Mouse (Mus musculus): ENCODE results near the gene Tgif1. TPM values are rescaled to one million over a fixed set of nuclear protein-coding genes. Genes with fewer than 3 reads are reported as not detected.
A peak's percentile ranks its signal among the peaks of the same experiment; 100 is the strongest.

The Tgif1 gene
- polyA plus RNA-seq, 1 experiment from 2014 or later, result 13.3 TPM

GRCm38 (mm10) chr17:70817862-70818451, 35.4 kb downstream of the Tgif1 start:
- ATAC-seq, result no peak
- peak overlapping the region; percentile 61 for H3K4me2 ChIP-seq
- peak overlapping the region; percentile 45 for H3K4me3 ChIP-seq
- H3K9me3 ChIP-seq (replicated peaks), result no peaks in the 10 kb centered on the region
- no peaks in the 10 kb centered on the region for H3K36me3 ChIP-seq
- no peak overlapping the region for H3K9ac ChIP-seq
- no peaks in the 10 kb centered on the region for H3K4me1 ChIP-seq
- H3K27me3 ChIP-seq (replicated peaks), result peaks cover 54% of the 10 kb centered on the region
- no peak overlapping the region for H3K27ac ChIP-seq
- 4% methylated on average over 51 of the region's 51 CpGs for whole genome bisulfite sequencing (ENCODE audit: insufficient replicate concordance)

GRCm38 (mm10) chr17:70815001-70815400, 38.3 kb downstream of the Tgif1 start:
- Histone ChIP-seq H3K4me3 (no peak overlapping the region), H3K4me2 (no peak overlapping the region), H3K27ac (no peak overlapping the region), H3K36me3 (no peaks in the 10 kb centered on the region), H3K27me3 (replicated peaks) (peaks cover 39% of the 10 kb centered on the region), H3K4me1 (no peaks in the 10 kb centered on the region), H3K9me3 (replicated peaks) (no peaks in the 10 kb centered on the region), H3K9ac (no peak overlapping the region)
- no peak for ATAC-seq
- WGBS (ENCODE audit: insufficient replicate concordance), result 67% methylated on average over 8 of the region's 8 CpGs

DNA sequence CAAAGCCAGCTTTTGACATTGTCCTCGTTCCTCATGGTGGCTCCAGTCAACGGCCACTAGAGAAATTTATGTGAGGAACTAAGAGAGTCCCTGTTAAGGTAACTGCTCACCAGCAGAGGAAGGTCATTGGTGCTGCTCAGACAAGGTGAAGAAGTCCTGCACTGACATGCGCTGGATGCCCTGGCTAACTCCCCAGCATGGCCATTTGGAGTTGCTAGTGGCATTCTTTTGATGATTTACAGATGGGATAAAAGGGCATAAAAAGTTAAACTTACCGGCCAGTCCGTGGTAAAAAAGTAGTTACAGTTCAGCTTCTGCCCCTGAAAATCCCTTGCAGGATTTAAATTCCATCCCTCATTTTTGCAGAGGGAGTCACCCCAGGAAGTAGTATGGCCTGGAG, 42.6 kb downstream of the Tgif1 start:
- Histone ChIP-seq H3K4me1 (no peaks in the 10 kb centered on the region), H3K4me3 (no peak overlapping the region), H3K4me2 (no peak overlapping the region), H3K27me3 (replicated peaks) (peaks cover 2% of the 10 kb centered on the region; the same call in 1 of the 2 replicates), H3K9ac (no peak overlapping the region), H3K27ac (no peak overlapping the region), H3K36me3 (no peaks in the 10 kb centered on the region), H3K9me3 (replicated peaks) (no peaks in the 10 kb centered on the region)
- WGBS (ENCODE audit: insufficient replicate concordance), result 65% methylated on average over 5 of the region's 5 CpGs
- no peak for ATAC-seq

GRCm38 (mm10) chr17:70809776-70810175, 43.6 kb downstream of the Tgif1 start:
- no peaks in the 10 kb centered on the region for H3K27me3 ChIP-seq (replicated peaks)
- no peak overlapping the region for H3K9ac ChIP-seq
- no peak for ATAC-seq
- no peaks in the 10 kb centered on the region for H3K36me3 ChIP-seq
- no peaks in the 10 kb centered on the region for H3K9me3 ChIP-seq (replicated peaks)
- H3K4me3 ChIP-seq, result no peak overlapping the region
- no peak overlapping the region for H3K27ac ChIP-seq
- H3K4me1 ChIP-seq, result no peaks in the 10 kb centered on the region
- H3K4me2 ChIP-seq, result no peak overlapping the region
- WGBS (ENCODE audit: insufficient replicate concordance), result 55% methylated on average over 3 of the region's 3 CpGs

DNA sequence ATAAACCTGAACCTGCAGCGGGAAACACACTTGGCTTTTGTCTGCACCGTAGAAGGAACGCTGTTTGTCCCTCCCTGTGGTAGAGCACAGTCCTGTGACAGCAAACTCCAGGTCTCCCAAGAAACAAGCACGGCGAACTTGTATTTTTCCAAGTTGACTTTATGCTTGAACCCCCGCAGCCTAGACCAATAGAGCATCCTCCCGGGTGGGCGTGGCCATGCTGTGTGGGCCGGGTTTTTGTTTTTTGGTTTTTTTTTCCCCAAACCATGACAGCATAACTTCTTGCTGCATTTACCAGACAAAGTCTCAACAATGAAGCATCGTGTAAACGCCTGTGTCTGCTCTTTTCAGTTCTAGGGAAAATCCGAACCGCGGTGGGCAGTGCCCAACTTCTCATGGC, 44.5 kb downstream of the Tgif1 start:
- H3K27ac ChIP-seq, result no peak overlapping the region
- no peak overlapping the region for H3K4me3 ChIP-seq
- no peak overlapping the region for H3K9ac ChIP-seq
- 48% methylated on average over 14 of the region's 14 CpGs for WGBS (ENCODE audit: insufficient replicate concordance)
- no peak overlapping the region for H3K4me2 ChIP-seq
- no peak for ATAC-seq
- no peaks in the 10 kb centered on the region for H3K27me3 ChIP-seq (replicated peaks)
- no peaks in the 10 kb centered on the region for H3K9me3 ChIP-seq (replicated peaks)
- no peaks in the 10 kb centered on the region for H3K4me1 ChIP-seq
- no peaks in the 10 kb centered on the region for H3K36me3 ChIP-seq

- no peak overlapping the region for H3K9ac ChIP-seq
- 68% methylated on average over 1 of the region's 1 CpGs for WGBS (ENCODE audit: insufficient replicate concordance)
- ATAC-seq, result no peak
- H3K4me2 ChIP-seq, result no peak overlapping the region
- H3K4me1 ChIP-seq, result no peaks in the 10 kb centered on the region
- no peak overlapping the region for H3K4me3 ChIP-seq
- H3K27ac ChIP-seq, result no peak overlapping the region
- no peaks in the 10 kb centered on the region for H3K36me3 ChIP-seq
- no peaks in the 10 kb centered on the region for H3K9me3 ChIP-seq (replicated peaks)
- H3K27me3 ChIP-seq (replicated peaks), result no peaks in the 10 kb centered on the region
These were observed 45.5 kb downstream of the Tgif1 start for GRCm38 (mm10) chr17:70807885-70808284.

- no peak overlapping the region for H3K9ac ChIP-seq
- WGBS (ENCODE audit: insufficient replicate concordance), result 78% methylated on average over 2 of the region's 2 CpGs
- no peak overlapping the region for H3K4me2 ChIP-seq
- H3K4me3 ChIP-seq, result no peak overlapping the region
- no peaks in the 10 kb centered on the region for H3K27me3 ChIP-seq (replicated peaks)
- no peaks in the 10 kb centered on the region for H3K4me1 ChIP-seq
- H3K9me3 ChIP-seq (replicated peaks), result no peaks in the 10 kb centered on the region
- H3K36me3 ChIP-seq, result no peaks in the 10 kb centered on the region
- no peak overlapping the region for H3K27ac ChIP-seq
- ATAC-seq, result no peak
These were observed 46.7 kb downstream of the Tgif1 start for GRCm38 (mm10) chr17:70806600-70806999.

DNA sequence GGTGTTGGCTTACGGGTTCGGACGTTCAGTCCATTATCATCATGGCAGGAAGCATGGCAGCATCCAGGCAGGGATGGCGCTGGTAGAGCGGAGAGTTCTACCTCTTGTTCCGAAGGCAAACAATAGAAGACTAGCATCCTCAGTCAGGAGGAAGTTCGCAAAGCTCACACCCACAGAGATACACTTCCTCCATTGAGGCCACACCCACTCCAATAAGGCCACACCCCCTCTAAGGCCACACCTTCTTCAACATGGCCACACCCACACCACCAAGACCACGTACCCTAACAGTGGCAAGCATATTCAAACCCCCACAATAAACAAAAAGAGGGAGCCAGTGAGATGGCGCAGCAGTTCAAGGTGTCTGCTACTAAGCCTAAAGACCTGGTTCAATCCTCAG, 47.5 kb downstream of the Tgif1 start:
- Histone ChIP-seq H3K9me3 (replicated peaks) (no peaks in the 10 kb centered on the region), H3K27ac (no peak overlapping the region), H3K4me1 (no peaks in the 10 kb centered on the region), H3K27me3 (replicated peaks) (0 out of 2 replicates have a peak, but pooled peaks cover 4% of the 10 kb centered on the region), H3K36me3 (no peaks in the 10 kb centered on the region), H3K9ac (no peak overlapping the region), H3K4me2 (no peak overlapping the region), H3K4me3 (no peak overlapping the region)
- ATAC-seq, result no peak
- WGBS (ENCODE audit: insufficient replicate concordance), result 82% methylated on average over 9 of the region's 9 CpGs

DNA sequence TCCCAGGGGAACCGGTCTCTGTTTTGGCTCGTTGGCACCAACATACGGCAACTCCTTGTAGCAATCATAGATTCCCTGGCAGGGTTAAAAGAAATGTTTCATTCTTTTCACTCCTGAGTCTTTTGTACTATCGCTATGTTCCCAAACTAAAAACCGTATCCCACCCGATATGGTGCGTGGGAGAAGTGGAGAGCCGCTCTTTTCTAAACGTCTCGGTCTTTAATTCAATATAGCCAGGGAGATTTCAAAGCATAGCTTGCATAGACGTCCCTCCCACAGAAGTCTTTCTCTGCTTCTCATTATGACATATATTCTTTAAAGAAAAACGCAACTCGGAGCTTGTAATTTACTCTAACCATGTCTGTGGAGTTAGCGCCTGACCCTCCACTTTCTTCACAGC, 51.3 kb downstream of the Tgif1 start:
- Histone ChIP-seq H3K4me1 (no peaks in the 10 kb centered on the region), H3K27ac (no peak overlapping the region), H3K4me3 (no peak overlapping the region), H3K4me2 (no peak overlapping the region), H3K27me3 (replicated peaks) (0 out of 2 replicates have a peak, but pooled peaks cover 4% of the 10 kb centered on the region), H3K36me3 (no peaks in the 10 kb centered on the region), H3K9ac (no peak overlapping the region), H3K9me3 (replicated peaks) (no peaks in the 10 kb centered on the region)
- WGBS (ENCODE audit: insufficient replicate concordance), result 78% methylated on average over 14 of the region's 14 CpGs
- no peak for ATAC-seq

GRCm38 (mm10) chr17:70799266-70799665, 54.1 kb downstream of the Tgif1 start:
- no peak for ATAC-seq
- Histone ChIP-seq H3K9me3 (replicated peaks) (no peaks in the 10 kb centered on the region), H3K4me2 (no peak overlapping the region), H3K27ac (no peak overlapping the region), H3K9ac (no peak overlapping the region), H3K36me3 (no peaks in the 10 kb centered on the region), H3K4me1 (no peaks in the 10 kb centered on the region), H3K4me3 (no peak overlapping the region), H3K27me3 (replicated peaks) (0 out of 2 replicates have a peak, but pooled peaks cover 4% of the 10 kb centered on the region)
- WGBS (ENCODE audit: insufficient replicate concordance), result 36% methylated on average over 4 of the region's 4 CpGs

- Histone ChIP-seq H3K27ac (no peak overlapping the region), H3K27me3 (replicated peaks) (0 out of 2 replicates have a peak, but pooled peaks cover 4% of the 10 kb centered on the region), H3K9me3 (replicated peaks) (no peaks in the 10 kb centered on the region), H3K4me3 (no peak overlapping the region), H3K4me1 (no peaks in the 10 kb centered on the region), H3K9ac (no peak overlapping the region), H3K36me3 (no peaks in the 10 kb centered on the region), H3K4me2 (no peak overlapping the region)
- WGBS (ENCODE audit: insufficient replicate concordance), result 71% methylated on average over 1 of the region's 1 CpGs
- ATAC-seq, result no peak
These were observed 55.6 kb downstream of the Tgif1 start for GRCm38 (mm10) chr17:70797773-70798045.

- no peak for ATAC-seq
- no peak overlapping the region for H3K4me3 ChIP-seq
- no peaks in the 10 kb centered on the region for H3K9me3 ChIP-seq (replicated peaks)
- 0 out of 2 replicates have a peak, but pooled peaks cover 4% of the 10 kb centered on the region for H3K27me3 ChIP-seq (replicated peaks)
- no peaks in the 10 kb centered on the region for H3K4me1 ChIP-seq
- H3K9ac ChIP-seq, result no peak overlapping the region
- no peak overlapping the region for H3K27ac ChIP-seq
- H3K36me3 ChIP-seq, result no peaks in the 10 kb centered on the region
- H3K4me2 ChIP-seq, result no peak overlapping the region
- 57% methylated on average over 8 of the region's 8 CpGs for WGBS (ENCODE audit: insufficient replicate concordance)
These were observed 56.2 kb downstream of the Tgif1 start for GRCm38 (mm10) chr17:70796940-70797772.
